Mouse (Mus musculus) thymus, postnatal 10 days (tissue): ENCODE data around the gene Il5ra.

Source experiments
- DNase-seq, 2 experiments: peaks; one replicate each; pipeline ENCODE4 v3.0.0; 2021; ENCODE audit warnings: low spot score in 2 of 2

Il5ra gene

DNA sequence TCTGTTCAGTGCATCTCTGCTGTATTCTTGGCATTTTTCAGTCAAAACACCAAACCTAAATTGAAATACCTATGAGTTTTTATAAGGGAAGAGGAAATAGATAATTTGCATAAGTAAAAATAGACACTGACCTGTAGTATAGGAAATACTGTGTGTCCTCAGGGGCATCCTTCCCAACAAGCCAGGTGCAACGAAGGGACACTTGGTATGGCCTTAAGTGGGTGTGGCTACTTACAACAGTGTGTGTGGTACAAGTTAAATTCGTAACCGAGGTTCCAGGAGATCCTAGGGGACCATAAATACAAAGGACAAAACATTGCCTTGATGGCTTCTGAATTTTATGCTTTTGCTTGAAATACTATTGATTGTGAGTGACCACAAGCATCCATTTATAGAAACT, 10.6 kb downstream of the Il5ra start:
- no peak for DNase-seq

DNA sequence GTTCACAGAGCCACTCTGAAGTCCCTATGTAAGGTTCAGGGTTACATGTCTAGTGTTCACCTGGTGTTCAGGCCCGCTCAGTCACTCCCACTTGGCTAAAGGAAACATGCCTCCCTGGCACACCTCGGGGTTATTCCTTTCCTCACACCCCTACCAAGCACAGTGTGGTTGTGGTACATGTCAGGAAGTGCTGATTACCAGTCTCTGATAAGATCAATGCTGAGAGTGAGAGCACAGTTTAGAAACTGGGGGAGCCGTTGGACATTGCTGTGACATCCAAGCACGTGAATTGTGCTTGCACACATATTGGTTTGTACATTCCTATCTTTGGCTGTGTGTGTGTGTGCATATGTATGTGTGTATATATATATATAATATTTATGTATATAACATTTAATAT, 16.3 kb downstream of the Il5ra start:
- no peak for DNase-seq

DNA sequence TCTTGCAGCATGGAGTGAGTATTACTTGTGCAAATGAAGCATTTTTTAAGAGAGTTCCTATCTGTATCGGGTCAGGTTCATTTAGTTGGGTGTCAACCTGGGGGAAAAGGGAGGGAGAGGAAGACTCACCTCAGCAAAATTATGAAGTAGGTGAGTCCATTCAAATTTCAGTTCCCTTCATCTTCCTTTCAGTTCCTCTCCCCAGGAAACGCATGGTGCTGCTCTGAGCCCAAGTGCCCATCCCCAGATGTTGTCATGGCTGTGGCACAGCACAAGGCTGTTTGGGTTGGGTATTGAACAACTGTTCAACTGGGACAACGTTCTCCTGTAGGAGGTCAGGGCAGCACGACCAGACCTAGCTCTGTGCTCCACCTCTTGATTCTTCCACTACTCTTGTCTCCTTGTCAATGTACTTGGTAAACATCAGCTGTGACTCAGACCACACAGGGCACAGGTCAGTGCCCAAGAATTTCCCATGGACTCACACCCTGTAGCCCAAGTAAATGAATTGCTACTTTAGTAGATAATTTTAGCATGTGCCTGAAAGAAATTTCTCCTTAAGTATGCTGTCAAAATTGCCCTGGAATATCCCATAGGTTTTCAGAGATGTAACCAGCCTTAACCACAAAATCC, 19.0 kb downstream of the Il5ra start:
- no peak for DNase-seq

DNA sequence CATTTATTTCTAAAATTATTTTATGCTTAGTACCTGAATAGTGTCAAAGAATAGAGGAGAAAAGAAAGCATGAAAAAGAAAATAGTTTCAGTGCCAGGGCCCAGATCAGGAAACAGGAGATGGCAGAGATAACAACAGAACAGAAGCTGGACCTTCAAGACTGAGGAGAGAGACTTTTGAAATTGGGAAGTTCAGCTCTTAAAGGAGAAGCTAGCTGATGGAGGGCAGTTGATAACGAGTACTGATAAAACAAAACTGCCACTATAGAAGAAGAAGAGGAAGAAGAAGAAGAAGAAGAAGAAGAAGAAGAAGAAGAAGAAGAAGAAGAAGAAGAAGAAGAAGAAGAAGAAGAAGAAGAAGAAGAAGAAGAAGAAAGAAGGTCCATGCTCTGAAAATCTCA, 21.1 kb downstream of the Il5ra start:
- no peak for DNase-seq

DNA sequence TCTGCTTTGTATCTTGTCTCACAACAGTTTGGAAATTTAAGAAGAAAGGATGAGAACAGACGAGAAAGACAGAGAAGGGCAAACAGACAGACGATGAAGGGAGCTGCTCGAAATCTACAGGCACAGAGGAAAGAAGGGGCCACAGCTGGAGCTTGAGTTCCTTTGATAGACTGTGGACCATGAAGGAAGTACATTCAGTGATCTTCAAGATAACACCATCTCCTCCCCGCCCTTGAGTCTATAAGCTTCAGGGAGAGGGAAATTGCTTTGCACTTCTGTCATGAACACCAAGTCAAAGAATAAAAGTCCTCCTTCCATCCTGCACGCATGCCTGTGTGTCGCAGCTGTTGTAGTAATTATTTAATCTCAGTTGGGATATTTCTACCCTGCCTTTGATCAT, 22.8 kb downstream of the Il5ra start:
- no peak for DNase-seq

DNA sequence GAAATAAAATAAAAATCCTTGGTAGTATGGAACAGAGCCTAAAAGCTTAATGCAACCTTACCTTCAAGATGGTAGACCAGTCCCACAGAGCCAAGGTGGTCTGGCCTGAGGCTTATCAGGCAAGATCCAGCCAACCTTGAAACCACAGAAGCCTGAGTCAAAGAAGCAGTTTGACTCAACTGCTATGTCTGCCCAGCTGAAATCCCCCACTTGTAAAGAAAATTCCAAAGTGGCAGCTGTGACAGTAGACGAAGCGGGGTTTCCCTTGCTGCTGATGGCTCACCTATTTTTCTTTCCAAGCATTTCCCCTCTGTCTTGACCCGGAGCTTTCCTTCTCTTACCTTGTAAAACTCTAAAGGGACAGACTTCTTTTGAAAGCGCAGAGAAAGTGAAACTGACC, 23.2 kb downstream of the Il5ra start:
- no peak for DNase-seq

DNA sequence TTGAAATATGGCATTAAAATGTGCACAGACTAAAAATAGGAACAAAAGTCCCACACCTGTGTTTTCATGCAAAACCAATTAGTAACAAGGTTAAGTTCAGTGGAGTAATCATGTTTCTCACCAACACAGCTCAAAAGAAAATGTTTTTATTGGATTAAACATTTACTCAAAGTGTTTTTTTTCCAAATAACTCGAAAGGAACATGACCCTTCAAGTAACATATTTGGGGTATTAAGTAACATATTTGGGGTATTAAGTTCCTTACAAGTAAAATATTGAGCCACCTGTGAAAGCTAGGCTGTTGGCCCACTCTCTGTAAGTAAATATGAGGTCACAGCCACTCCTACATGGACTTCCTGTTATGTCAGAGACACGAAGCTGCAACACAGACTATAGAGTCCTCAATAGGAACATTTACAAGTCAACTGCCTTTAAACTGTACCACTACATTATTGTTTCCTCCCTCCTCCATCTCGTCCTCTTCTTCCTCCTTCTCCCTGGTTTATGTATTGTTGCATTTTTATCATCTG, 43.3 kb downstream of the Il5ra start:
- DNase-seq = no peak

DNA sequence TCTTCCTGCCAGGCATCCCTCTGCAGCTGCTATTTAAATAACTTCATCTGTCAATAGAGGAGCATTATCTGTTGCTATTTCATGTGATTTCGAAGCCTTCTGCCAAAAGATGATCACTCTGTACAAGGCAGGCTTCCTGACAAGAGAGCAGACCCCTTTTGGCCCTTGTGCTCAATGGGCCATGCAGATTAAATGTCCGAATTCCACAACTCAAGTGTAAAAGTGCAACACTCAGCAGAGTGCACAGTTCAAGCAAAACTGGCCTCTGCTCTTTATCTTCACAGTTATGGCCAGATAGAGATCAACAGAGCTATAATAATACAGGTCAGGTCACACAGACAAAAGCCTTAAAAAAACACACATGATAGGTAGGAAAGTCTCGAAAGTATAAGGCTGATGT, 46.9 kb downstream of the Il5ra start:
- no peak for DNase-seq

DNA sequence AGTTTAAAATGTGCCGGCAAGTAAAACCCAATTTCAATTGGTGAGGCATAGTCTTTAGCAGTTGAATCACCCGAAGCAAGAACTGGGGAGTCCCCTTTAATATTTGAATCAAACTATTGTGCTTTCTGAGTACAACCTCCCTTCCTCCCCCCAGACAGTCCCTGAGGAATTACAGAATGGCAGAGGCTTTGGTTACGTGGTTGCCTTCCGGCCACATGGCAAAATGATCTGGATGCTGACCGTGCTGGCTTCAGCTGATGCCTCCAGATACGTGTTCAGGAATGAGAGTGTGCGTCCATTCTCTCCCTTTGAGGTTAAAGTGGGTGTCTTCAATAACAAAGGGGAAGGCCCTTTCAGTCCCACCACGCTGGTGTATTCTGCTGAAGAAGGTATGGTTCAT, 73.3 kb downstream of the Il5ra start:
- DNase-seq = no peak

DNA sequence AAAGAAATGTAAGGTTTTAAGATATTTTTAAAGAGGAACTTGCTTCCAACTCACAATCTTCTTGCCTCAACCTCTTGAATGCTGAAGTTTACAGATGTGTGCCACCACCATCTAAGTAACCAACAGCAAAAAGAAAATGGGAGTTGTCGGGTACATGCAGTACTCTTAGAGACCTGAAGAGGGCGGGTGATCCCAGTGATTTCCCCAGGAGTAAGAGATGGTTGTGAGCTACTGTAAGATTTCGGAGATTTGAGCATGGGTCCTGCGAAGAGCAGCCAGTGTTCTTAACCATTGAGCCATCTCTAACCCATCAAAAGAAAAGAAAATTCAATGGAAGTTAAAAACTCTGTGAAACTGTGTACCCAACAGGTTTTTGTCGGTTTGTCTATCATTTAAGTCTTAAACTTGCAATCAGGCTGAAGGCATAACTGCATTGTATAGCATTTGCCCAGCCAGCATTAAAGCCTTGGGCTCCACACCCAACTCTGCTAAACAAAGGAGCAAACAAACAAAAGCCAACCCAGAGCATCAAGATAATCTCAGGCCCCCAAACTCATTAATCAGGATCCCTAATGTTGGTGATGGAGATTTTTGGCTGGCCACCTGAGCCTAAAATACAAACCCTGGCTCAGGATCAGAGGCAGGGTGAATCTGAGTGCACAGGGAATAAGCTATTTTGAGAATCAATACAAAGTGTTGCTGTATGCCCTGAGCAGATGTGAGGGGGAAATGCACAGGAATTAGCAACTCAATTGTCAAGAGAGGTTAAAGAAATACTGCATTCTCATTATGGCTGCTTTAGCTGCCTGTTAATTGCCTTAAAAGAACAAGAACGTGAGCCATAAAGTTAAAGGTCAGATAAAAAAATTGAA, 84.8 kb downstream of the Il5ra start:
- DNase-seq = peak; percentile 14 to 55
